Mouse (Mus musculus) embryonic facial prominence, embryonic 11.5 days (tissue): Measurements from ENCODE around the gene Spsb2. TPM values are rescaled to one million over a fixed set of nuclear protein-coding genes. Genes with fewer than 3 reads are reported as not detected.
"Not testable (repeated sequence)": the region's sequence is repeated elsewhere in the genome, so short reads cannot be mapped to it uniquely, and the experiment has no call there.

ENCODE experiments used
- ATAC-seq: fragments of 200-750 bp; cut with Nextera tagmentation; replicated peaks from 2 replicates; pipeline ENCODE4 v1.8.0; 2017; ENCODE audit warnings: low read depth; ENCODE audit not compliant: insufficient number of reproducible peaks, low FRiP score, low TSS enrichment
- DNase-seq: peaks from one replicate; pipeline ENCODE4 v3.0.0-alpha.2; 2015; ENCODE audit warnings: low spot score
- H3K27ac ChIP-seq: fragments of 300-500 bp; sonication (generic); replicated peaks from 2 replicates; pipeline ENCODE4 v1.5.1; 2014; ENCODE audit warnings: mild to moderate bottlenecking, low read depth, low read length, control low read depth
- H3K27me3 ChIP-seq: fragments of 300-500 bp; sonication (generic); 2 replicates; pipeline ENCODE4 v1.6.1; 2014; ENCODE audit warnings: mild to moderate bottlenecking, low read length, moderate library complexity, mixed read lengths; ENCODE audit not compliant: control insufficient read depth, insufficient read depth
- H3K36me3 ChIP-seq: fragments of 300-500 bp; sonication (generic); replicated peaks from 2 replicates; pipeline ENCODE4 v1.6.1; 2014; ENCODE audit warnings: low read depth, mild to moderate bottlenecking, low read length, moderate library complexity, mixed read lengths; ENCODE audit not compliant: control insufficient read depth, insufficient read depth
- H3K4me1 ChIP-seq: fragments of 300-500 bp; sonication (generic); 2 replicates; pipeline ENCODE4 v1.6.1; 2014; ENCODE audit warnings: low read length, mixed read lengths; ENCODE audit not compliant: control insufficient read depth, insufficient read depth
- H3K4me2 ChIP-seq: fragments of 300-500 bp; sonication (generic); 2 replicates; pipeline ENCODE4 v1.6.1; 2014; ENCODE audit warnings: low read depth, mild to moderate bottlenecking, control low read depth, low read length, moderate library complexity
- H3K4me3 ChIP-seq: fragments of 300-500 bp; sonication (generic); 2 replicates; pipeline ENCODE4 v1.5.1; 2014; ENCODE audit warnings: low read depth, low read length, control low read depth
- H3K9ac ChIP-seq: fragments of 300-500 bp; sonication (generic); replicated peaks from 2 replicates; pipeline ENCODE4 v1.6.1; 2014; ENCODE audit warnings: mild to moderate bottlenecking, control low read depth, low read length
- H3K9me3 ChIP-seq: fragments of 300-500 bp; sonication (generic); replicated peaks from 2 replicates; pipeline ENCODE4 v1.6.1; 2016; ENCODE audit warnings: mild to moderate bottlenecking, low read length, inconsistent platforms, mixed read lengths; ENCODE audit not compliant: control insufficient read depth
- WGBS: fragments of 180-500 bp; shearing (Covaris S2); extraction: QIAGEN DNeasy Blood & Tissue Kit; methylation state at CpG from one replicate; pipeline ENCODE4 v1.1.7; 2014; 5-methylcytosine and 5-hydroxymethylcytosine counted together
- polyA plus RNA-seq: library from polyadenylated mRNA; unstranded; fragments of >200 nt; fragmentation: Nextera tagmentation; extraction: Ambion mirVana; gene quantifications from 2 replicates; pipeline ENCODE4 v1.2.1, GENCODE M21; 2014

The Spsb2 gene
- polyA plus RNA-seq, 1 experiment from 2014 or later: 4.7 TPM

- H3K4me2 ChIP-seq: no peak overlapping the region
- H3K27ac ChIP-seq: no peak overlapping the region
- no peaks in the 10 kb centered on the region for H3K27me3 ChIP-seq
- no peak overlapping the region for H3K4me3 ChIP-seq
- 63% methylated on average over 3 of the region's 3 CpGs for WGBS
- no peaks in the 10 kb centered on the region for H3K9me3 ChIP-seq
- ATAC-seq: no peak
- H3K4me1 ChIP-seq: no peaks in the 10 kb centered on the region; the same call in 1 of the 2 replicates
- H3K36me3 ChIP-seq: no peaks in the 10 kb centered on the region
- no peak for DNase-seq
- no peak overlapping the region for H3K9ac ChIP-seq
These were observed 5.4 kb upstream of the Spsb2 start for GRCm38 (mm10) chr6:124803061-124803460.

GRCm38 (mm10) chr6:124803691-124804090, 4.8 kb upstream of the Spsb2 start:
- H3K9ac ChIP-seq, H3K4me3 ChIP-seq, H3K27me3 ChIP-seq, H3K36me3 ChIP-seq, ATAC-seq, H3K4me1 ChIP-seq, H3K9me3 ChIP-seq, H3K4me2 ChIP-seq, H3K27ac ChIP-seq, DNase-seq: not testable (repeated sequence)
- WGBS: 94% methylated on average over 4 of the region's 4 CpGs

GRCm38 (mm10) chr6:124804341-124804740, 4.1 kb upstream of the Spsb2 start:
- no peak for DNase-seq
- H3K27ac ChIP-seq: no peak overlapping the region
- H3K9ac ChIP-seq: no peak overlapping the region
- no peaks in the 10 kb centered on the region for H3K27me3 ChIP-seq
- no peak for ATAC-seq
- no peak overlapping the region for H3K4me3 ChIP-seq
- no peaks in the 10 kb centered on the region for H3K36me3 ChIP-seq
- no peaks in the 10 kb centered on the region; the same call in 1 of the 2 replicates for H3K4me1 ChIP-seq
- H3K4me2 ChIP-seq: no peak overlapping the region
- no peaks in the 10 kb centered on the region for H3K9me3 ChIP-seq
- 91% methylated on average over 3 of the region's 3 CpGs for whole genome bisulfite sequencing

GRCm38 (mm10) chr6:124805341-124806321, 2.8 kb upstream of the Spsb2 start:
- peak overlapping the region; percentile 48 for H3K9ac ChIP-seq
- H3K4me2 ChIP-seq: peak overlapping the region; percentile 67
- H3K27me3 ChIP-seq: no peaks in the 10 kb centered on the region
- ATAC-seq (peak; percentile 53), DNase-seq (peak; percentile 96)
- no peaks in the 10 kb centered on the region for H3K36me3 ChIP-seq
- H3K4me1 ChIP-seq: no peaks in the 10 kb centered on the region; the same call in 1 of the 2 replicates
- H3K9me3 ChIP-seq: no peaks in the 10 kb centered on the region
- 3% methylated on average over 34 of the region's 34 CpGs for WGBS
- peak overlapping the region; percentile 38 for H3K4me3 ChIP-seq
- peak overlapping the region; percentile 85 for H3K27ac ChIP-seq

GRCm38 (mm10) chr6:124806446-124807140, 1.9 kb upstream of the Spsb2 start:
- H3K4me2 ChIP-seq: no peak overlapping the region; the same call in none of the 2 replicates
- no peaks in the 10 kb centered on the region for H3K27me3 ChIP-seq
- H3K4me1 ChIP-seq: no peaks in the 10 kb centered on the region; the same call in 1 of the 2 replicates
- 0 out of 2 replicates have a peak overlapping the region, but pooled peaks have one; percentile 0 for H3K4me3 ChIP-seq
- no peaks in the 10 kb centered on the region for H3K9me3 ChIP-seq
- DNase-seq (no peak), ATAC-seq (no peak)
- H3K36me3 ChIP-seq: peaks cover 2% of the 10 kb centered on the region
- 0 out of 2 replicates have a peak overlapping the region, but pooled peaks have one; percentile 85 for H3K27ac ChIP-seq
- H3K9ac ChIP-seq: no peak overlapping the region
- WGBS: 69% methylated on average over 7 of the region's 7 CpGs

GRCm38 (mm10) chr6:124807366-124807765, 1.1 kb upstream of the Spsb2 start:
- no peaks in the 10 kb centered on the region; the same call in 1 of the 2 replicates for H3K4me1 ChIP-seq
- 88% methylated on average over 4 of the region's 4 CpGs for WGBS

GRCm38 (mm10) chr6:124807986-124808357, 489 bp upstream of the Spsb2 start:
- Histone ChIP-seq H3K9me3 (no peaks in the 10 kb centered on the region), H3K36me3 (peaks cover 3% of the 10 kb centered on the region), H3K4me3 (no peak overlapping the region), H3K4me2 (peak overlapping the region; percentile 93; the same call in 1 of the 2 replicates), H3K27ac (no peak overlapping the region), H3K27me3 (no peaks in the 10 kb centered on the region), H3K9ac (no peak overlapping the region), H3K4me1 (no peaks in the 10 kb centered on the region; the same call in 1 of the 2 replicates)
- WGBS: 84% methylated on average over 6 of the region's 6 CpGs
- no peak for DNase-seq
- ATAC-seq: no peak

More at GRCm38 (mm10) chr6:124807366-124807765, 1.1 kb upstream of the Spsb2 start:
- Histone ChIP-seq H3K4me3 (no peak overlapping the region), H3K9me3 (no peaks in the 10 kb centered on the region), H3K27me3 (no peaks in the 10 kb centered on the region), H3K36me3 (peaks cover 3% of the 10 kb centered on the region), H3K27ac (no peak overlapping the region), H3K9ac (no peak overlapping the region), H3K4me2 (no peak overlapping the region)
- no peak for ATAC-seq
- no peak for DNase-seq
